Mouse (Mus musculus) large intestine, adult 2 months (tissue): ENCODE measurements at regions not wholly inside any gene's neighbourhood (a gene's known extent, or its start where the extent isn't known, plus 50 kb on each side); places are given as distances from the start of the nearest gene placed in this dataset.

Experiments used
- DNase-seq: peaks from one replicate; pipeline ENCODE4 v3.0.0-alpha.2; 2012; ENCODE audit warnings: low read depth, low spot score
- WGBS: fragments of 180-500 bp; shearing (Covaris S2); methylation state at CpG from one replicate; pipeline ENCODE4 v1.1.7; 2018; 5-methylcytosine and 5-hydroxymethylcytosine counted together

DNA sequence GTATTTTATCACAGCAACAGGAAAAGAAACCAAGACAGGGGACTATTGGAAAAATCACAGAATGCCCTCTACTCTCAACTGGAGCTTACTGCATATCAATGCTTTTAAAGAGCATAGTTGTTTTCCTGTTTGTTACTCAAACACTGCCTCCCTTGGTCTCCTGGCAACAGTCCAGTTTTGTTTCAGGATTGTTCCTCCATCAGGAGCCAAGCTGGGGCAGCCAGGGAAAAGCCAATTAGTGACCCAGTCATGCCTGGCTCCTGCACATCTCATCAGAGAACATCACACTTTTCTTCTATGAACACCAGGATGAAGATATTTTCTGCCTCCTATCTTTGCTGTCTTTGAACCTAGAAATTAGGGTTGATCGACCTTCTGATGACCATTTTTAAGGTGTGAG lies 113.6 kb upstream of the Wscd1 start:
- no peak for DNase-seq
- 71% methylated on average over 1 of the region's 1 CpGs for WGBS

DNA sequence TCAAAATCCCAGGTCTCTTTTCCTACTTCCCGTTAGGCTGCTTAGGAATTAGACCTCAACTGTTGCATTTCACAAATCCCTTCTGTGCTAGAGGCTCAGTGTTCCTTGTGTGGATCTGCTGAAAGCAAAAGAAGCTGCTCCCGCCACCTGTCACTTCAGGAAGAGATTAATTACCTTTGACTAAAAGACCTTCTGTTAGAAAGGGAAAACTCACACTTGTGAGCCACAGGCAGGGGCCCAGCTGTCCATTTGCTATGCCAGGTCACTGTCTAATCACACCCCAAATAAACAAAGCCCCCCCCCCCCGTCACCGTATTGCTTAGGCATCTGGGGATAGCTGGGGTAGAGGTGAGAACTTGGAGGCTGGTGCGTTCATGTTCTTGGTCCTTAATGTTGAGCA lies 112.9 kb upstream of the Wscd1 start:
- 24% methylated on average over 5 of the region's 5 CpGs for WGBS

DNA sequence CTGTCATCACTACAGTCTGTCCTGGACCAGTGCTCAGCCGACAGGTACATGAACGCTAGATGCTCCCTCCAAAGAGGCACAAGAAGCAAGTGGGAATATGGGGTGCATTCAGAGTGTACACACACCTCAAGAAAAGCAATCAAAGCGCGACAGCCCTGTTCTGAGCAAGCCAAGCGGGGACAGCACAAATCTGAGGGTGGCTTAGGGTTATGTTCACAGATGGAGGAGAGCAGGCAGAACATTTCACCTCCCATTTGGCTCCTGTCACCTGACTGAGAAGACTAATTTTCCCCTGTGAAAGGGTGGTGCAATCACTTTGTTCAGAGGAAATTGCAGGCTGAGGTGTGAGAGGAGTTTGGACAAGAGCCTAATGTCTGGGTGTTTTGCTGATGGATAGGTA lies 106.8 kb upstream of the Wscd1 start:
- WGBS: 80% methylated on average over 5 of the region's 5 CpGs
- DNase-seq: no peak

More for the DNA sequence above, 112.9 kb upstream of the Wscd1 start:
- no peak for DNase-seq

DNA sequence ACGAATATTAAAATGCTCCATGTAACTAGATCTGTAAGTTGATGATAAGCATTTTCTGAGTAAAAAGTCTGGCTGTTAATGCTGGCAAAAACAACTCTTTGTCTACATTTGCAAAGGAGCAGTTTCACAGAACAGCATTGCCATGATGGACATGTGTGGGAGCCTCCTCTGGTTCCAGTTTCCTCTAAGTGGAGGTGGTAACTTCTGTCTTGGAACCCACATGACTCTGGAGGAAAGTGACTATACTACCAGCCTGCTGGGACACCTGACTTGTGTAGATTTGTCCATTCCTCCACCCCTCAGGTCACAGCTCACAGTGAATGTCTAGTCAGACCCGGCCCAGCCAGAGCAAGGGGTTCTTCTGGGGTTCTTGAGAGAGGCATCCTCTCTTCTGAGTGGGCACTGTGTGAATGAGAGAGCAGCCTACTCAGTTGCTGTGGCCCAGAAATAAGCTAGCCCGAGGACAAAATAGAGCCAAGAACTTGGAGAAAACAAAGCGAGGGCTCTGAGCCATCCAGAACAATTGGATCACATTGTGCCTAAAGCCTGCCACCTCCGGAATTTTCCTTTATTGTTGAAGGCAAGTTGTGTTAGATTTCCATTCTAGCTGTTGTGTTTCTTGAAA lies 97.9 kb upstream of the Wscd1 start:
- no peak for DNase-seq

DNA sequence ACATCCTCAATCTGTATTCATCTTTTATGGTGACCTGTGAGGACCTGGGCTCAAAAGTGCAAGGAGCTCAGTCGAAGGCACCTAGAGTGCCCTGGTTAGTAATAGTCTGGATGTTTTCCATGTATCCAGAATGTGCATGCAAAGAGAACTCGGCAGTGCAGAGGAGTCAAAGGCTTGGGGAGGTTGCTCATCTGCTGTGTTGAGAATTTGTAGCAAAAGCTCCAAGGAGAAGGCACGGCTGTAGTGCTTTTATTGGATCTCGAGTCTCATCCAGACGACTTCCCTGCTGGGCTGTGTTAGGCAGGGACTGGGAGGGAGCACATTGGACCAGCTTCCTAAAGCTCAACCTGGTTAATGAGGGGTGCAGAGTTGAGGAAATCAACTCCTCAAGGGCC lies 97.3 kb upstream of the Wscd1 start:
- DNase-seq: no peak
- 65% methylated on average over 5 of the region's 5 CpGs for WGBS

More for the DNA sequence above, 97.9 kb upstream of the Wscd1 start:
- 85% methylated on average over 5 of the region's 5 CpGs for WGBS

DNA sequence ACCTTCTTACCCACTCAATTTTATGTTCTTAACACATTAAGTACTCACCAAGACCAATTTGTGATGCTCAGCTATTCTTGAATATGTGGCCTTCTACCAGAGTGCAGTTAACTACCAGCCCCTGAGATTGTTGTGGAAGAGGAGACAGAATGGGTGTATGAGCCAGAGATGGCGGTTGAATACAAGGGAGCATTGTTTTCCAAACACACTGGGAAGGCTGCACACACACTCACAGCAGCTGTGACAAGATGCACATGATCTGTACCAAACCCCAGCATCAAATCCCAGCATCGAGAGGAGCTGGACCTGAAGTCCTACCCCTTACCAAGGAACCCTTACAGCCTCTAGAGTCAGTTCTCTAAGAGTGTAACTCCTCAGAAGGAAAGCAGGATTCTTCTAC lies 91.4 kb upstream of the Wscd1 start:
- 63% methylated on average over 2 of the region's 2 CpGs for WGBS
- DNase-seq: no peak

DNA sequence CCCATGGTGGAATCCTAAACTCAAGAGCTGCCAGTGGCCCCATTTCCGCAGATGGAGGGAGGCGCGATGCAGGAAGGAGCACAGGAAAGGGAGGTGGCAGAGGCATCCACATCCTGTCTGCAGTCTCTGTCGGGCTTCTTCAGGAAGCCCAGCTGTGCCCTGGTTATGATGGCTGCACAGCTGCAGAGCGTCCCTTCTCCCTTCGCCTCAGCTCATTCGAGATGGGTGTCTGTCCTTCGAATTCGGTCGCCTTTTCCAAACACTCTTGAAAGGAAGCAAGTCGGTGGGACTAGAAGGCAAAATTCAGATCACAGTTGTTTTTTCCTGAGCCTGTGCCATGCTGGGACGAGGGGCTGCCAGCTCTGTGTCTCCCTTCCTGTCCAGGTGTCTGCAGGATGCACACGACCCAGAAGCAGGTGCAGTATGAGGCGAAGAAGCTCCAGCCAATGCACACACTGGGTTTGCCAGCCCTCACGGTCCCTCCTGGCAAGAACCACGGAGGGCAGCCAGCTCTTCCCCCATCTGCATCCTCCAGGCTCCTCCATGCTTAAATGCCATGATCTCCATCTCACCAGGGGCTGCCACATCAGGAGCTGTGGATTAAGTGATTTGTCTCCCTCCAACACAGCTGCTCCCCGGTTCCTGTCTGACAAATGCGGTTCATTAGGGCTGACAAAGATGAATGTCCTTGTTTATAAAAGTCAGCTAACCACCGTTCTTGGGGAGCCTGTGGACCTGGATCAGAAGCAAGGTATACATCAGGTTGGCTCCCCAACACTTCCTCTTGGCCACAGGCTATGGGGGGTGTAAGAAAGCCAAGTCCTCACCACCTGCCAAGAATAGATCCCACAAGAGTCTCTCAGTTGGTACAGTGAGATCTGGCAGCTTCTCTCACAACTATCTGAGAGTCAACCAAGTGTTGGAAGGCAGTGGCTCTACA lies 79.3 kb upstream of the Wscd1 start:
- DNase-seq: no peak
- WGBS: 61% methylated on average over 19 of the region's 19 CpGs

DNA sequence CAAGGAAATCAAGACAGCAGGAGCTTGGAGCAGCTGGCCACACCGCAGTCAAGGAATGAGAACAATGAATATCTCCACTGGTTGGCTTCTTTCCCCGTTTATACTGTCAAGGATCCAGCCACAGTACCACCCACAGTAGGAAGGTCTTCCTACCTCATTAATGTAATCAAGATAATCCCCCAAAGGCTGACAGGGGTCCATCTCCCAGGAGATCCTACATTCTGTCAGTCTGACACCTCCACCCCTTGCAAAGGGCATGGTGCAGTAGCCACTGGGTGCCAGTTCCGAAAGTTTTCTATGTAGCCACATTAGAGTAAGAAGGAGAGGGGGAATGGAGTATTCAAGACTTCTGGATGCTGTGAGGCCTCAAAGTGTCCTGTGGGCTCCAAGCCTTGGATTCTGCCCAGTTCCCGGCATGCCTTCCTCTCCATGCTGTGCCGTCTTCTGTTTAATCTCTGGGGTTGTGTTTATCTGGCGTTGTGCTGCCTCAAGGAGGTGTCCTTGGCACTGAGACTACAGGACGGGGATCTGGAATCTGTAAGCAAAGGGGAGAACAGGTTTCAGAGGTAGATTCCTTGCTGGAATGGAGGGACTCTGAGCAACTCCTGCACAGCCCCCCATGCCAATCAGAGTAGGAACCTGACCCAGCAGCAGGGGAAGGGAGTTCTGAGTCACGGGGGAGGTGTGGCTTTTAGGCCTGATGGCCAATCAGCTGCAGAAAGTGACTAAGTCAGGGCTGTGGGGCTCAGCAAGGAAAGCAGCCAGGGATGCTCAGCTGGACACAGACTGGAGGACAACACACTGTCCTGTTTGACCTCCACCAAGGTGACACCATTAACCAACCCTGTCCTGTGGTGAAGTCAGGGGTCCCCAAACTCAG lies 77.3 kb upstream of the Wscd1 start:
- 35% methylated on average over 8 of the region's 8 CpGs for WGBS
- DNase-seq: no peak

DNA sequence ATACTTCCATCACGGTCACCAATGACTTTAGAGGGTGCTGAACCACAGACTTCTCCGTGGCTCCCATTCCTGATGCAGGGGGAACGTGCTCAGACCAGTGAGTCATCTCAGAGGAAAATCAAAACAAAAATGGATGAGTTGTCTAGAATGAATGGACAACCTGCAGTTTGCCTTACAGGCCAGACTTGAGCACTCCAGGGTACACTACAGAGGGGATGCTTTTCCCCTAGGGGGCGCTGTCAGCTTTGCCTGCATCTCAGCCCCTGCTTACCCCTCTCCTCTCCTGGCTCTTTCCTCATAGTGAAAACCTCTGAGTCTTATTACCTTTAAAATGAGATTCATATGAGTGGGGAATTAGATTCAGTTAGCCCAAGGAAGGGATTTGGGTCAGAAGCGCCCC lies 75.4 kb upstream of the Wscd1 start:
- DNase-seq: no peak
- 41% methylated on average over 5 of the region's 5 CpGs for WGBS

DNA sequence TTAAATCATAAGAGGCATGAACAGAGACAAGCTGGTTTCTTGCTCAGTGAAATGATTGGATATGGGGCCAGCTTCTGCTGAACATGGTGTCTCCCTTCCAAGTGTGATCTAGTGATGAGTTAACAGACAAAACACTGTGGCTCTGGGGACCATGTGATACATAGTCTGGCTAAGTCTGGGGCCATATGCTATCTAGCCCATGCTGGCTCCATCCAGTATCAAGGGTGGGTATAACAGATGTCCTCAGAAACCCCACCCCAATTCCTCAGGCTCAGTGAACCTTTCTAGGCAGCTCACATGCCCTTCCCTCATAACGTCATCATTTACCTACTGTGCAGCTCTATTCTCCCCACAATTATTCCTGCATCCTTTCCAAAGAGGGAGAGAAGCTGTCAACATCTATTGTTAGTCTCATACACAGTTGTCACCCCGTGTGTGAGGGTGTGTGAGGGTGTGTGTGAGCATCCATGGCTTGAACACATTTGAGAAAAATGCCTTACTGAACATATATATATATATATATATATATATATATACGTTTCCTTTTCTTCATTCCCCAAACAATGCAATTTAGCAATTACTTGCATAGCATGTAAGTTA lies 73.9 kb upstream of the Wscd1 start:
- no peak for DNase-seq
- WGBS: 52% methylated on average over 3 of the region's 3 CpGs

DNA sequence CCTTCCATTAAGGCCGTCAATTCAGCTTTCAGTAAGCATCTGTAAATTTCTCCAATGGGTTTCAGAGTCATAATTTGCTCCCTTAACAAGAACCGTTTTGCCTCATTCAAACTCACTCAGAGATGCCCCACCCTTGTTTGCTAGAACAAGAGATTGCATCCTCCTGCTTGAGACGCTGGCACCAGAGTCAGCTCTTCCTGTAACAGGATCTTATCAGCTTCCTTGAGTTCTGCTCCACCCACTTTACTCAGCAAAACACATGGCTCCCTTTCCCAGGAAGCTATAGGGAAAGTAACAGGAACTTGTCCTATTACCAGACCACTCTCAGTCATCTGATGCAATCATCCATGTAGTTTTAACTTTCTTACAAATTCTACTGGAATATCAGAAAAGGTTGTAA lies 52.7 kb upstream of the Wscd1 start:
- no peak for DNase-seq
- 14% methylated on average over 3 of the region's 3 CpGs for WGBS

DNA sequence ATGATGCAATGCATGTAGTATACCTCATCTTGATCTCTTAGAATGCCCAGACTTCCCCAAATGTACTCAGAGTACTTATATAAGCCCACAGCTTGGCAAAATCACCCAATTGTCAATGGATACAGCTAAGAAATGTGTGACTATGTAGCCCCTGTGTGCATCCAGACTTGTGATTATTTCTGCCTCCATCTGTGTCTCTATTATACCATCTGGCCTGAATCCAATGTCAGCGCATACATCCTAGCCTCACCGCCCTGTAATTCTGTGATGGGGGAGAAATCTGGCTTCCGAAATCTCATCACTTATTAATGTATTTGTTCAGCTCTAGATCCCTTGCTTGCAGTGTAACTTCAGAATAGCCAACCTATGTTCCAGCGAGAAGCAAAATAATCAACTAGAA lies 50.9 kb upstream of the Wscd1 start:
- no peak for DNase-seq
- WGBS: 92% methylated on average over 4 of the region's 4 CpGs
